Mouse (Mus musculus): ENCODE data around the gene Sumo1. TPM values are rescaled to one million over a fixed set of nuclear protein-coding genes. Genes with fewer than 3 reads are reported as not detected.
"Not testable (repeated sequence)": the region's sequence is repeated elsewhere in the genome, so short reads cannot be mapped to it uniquely, and the experiment has no call there.

Sumo1 gene
- polyA plus RNA-seq, 1 experiment from 2014 or later = 305 TPM

DNA sequence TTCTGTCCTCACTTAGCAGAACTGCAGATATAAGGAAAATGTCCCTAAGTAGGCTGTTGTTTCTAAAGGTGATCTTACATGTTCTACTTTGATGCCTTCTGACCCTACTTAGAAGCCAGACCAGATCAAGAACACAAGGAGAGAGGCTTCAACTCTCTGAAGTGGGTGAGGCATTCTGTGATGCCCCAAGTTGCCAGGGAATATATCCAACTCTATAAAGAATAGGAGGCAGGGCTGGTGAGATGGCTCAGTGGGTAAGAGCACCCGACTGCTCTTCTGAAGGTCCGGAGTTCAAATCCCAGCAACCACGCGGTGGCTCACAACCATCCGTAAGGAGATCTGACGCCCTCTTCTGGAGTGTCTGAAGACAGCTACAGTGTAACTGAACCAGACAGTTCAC, 40.3 kb downstream of the Sumo1 start:
- not testable (repeated sequence) for H3K36me3 ChIP-seq; H3K9ac ChIP-seq; H3K9me3 ChIP-seq; H3K27ac ChIP-seq; H3K4me2 ChIP-seq; H3K4me3 ChIP-seq (replicated peaks); H3K27me3 ChIP-seq (replicated peaks); H3K4me1 ChIP-seq; ATAC-seq (ENCODE audit: insufficient read depth, low FRiP score, low read depth)
- WGBS = 90% methylated on average over 6 of the region's 6 CpGs

DNA sequence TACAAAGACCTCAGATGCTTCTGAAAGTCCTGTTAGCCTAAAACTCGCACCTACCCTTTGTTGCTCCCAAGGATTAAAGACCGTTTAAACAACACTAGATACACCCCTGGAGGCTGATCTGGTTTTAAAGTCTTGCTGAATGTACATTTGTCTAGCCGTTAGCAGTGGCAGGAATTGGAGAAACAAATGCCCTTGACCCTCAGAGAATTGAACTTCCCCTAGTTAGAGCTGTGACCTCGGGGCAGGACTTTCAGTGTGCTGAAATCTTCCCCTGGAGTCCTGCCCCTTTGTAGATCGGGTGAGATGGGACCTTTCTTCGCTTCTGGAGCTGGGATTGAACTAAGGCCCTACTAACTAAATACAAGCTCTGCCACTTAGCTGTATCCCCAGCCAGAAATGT, 41.4 kb downstream of the Sumo1 start:
- no peak overlapping the region for H3K9ac ChIP-seq
- no peak overlapping the region for H3K4me2 ChIP-seq
- no peaks in the 10 kb centered on the region for H3K4me1 ChIP-seq
- H3K36me3 ChIP-seq = no peaks in the 10 kb centered on the region
- no peak overlapping the region for H3K27ac ChIP-seq
- no peak overlapping the region for H3K4me3 ChIP-seq (replicated peaks)
- no peak for ATAC-seq (ENCODE audit: insufficient read depth, low FRiP score, low read depth)
- H3K9me3 ChIP-seq = no peaks in the 10 kb centered on the region
- 37% methylated on average over 6 of the region's 6 CpGs for WGBS
- H3K27me3 ChIP-seq (replicated peaks) = no peaks in the 10 kb centered on the region

DNA sequence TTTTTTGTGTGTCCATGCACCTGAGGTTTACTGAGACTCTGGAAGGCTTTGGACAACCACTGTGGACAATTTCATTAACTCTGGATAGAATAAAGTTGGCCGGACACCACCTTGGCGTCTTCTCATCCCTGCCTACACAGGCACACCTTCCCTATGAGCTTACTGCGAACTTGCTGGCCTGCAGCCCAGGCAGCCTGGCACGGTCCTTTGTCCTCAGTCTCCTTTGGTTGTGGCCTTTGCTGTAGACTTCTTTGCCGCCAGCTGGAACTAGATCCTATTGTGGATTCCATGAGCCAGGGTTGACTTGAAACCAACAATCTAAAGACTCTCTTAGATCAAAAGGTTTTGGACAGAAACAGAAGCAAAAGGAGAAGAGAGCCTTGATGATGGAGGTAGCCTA, 45.2 kb downstream of the Sumo1 start:
- WGBS = 80% methylated on average over 5 of the region's 5 CpGs
- H3K9ac ChIP-seq = no peak overlapping the region

DNA sequence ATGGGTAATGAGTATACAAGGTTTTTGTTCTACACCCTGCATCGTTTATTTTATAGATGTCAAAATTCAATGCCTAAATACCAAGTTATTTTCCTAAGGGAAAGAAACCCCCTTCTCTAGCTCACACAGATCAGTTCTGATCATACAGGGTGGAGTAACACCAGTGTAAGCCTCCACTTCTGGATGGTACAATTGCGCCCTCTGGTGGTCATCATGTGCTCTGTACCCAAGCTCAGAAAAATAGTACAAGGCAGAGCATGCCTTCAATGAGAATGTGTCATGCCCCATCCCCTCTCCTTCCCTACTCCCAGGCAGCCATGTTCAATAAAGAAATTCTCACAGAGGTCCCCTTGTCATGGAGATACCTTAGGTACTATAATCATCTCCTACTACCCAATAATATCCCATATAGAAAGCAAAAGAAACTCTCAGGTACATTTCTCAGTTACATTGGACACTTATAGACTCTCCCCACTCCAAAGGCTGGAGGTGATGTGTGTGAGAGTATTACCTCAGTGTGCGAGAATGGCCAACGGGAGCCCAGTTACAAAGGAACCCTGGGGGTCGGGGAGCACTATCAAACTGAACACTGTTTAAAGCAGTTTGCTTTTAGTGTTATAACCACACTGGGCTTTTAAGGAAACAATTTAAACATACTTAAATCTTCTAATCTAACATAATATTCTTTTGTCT, 47.2 kb downstream of the Sumo1 start:
- 24% methylated on average over 5 of the region's 5 CpGs for WGBS
- Histone ChIP-seq H3K27ac (no peak overlapping the region), H3K4me2 (no peak overlapping the region), H3K9me3 (no peaks in the 10 kb centered on the region), H3K4me1 (no peaks in the 10 kb centered on the region), H3K4me3 (replicated peaks) (no peak overlapping the region), H3K27me3 (replicated peaks) (no peaks in the 10 kb centered on the region), H3K36me3 (no peaks in the 10 kb centered on the region), H3K9ac (no peak overlapping the region)
- peak; percentile 58; the same call in 1 of the 2 replicates for ATAC-seq (ENCODE audit: insufficient read depth, low FRiP score, low read depth)

More for the DNA sequence above, 45.2 kb downstream of the Sumo1 start:
- Histone ChIP-seq H3K4me1 (no peaks in the 10 kb centered on the region), H3K9me3 (no peaks in the 10 kb centered on the region), H3K36me3 (no peaks in the 10 kb centered on the region), H3K27me3 (replicated peaks) (no peaks in the 10 kb centered on the region), H3K27ac (no peak overlapping the region), H3K4me2 (no peak overlapping the region), H3K4me3 (replicated peaks) (no peak overlapping the region)
- ATAC-seq (ENCODE audit: insufficient read depth, low FRiP score, low read depth) = no peak

DNA sequence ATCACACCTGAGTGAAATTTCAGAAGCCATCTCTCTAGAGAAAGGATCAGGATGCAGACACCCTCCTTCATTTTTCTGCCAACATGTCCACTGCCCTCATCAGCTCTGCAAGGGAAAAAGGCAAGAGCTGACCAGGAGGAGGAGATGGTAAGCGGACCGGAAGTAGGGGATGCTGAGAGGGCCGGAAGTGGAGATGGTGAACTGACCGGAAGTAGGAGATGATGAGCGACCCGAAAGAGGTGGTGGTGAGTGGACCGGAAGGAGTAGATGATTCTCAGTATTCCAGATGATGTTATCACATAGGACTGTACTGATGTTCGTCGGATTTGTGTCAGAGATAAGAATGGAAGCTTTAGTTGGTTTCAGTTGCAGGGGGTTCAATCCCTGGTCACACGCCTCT, 51.4 kb downstream of the Sumo1 start:
- ATAC-seq (ENCODE audit: insufficient read depth, low FRiP score, low read depth) = no peak
- Histone ChIP-seq H3K9ac (no peak overlapping the region), H3K9me3 (no peaks in the 10 kb centered on the region), H3K4me1 (no peaks in the 10 kb centered on the region), H3K4me3 (replicated peaks) (no peak overlapping the region), H3K4me2 (no peak overlapping the region), H3K36me3 (no peaks in the 10 kb centered on the region), H3K27me3 (replicated peaks) (no peaks in the 10 kb centered on the region), H3K27ac (no peak overlapping the region)
- WGBS = 85% methylated on average over 10 of the region's 10 CpGs

DNA sequence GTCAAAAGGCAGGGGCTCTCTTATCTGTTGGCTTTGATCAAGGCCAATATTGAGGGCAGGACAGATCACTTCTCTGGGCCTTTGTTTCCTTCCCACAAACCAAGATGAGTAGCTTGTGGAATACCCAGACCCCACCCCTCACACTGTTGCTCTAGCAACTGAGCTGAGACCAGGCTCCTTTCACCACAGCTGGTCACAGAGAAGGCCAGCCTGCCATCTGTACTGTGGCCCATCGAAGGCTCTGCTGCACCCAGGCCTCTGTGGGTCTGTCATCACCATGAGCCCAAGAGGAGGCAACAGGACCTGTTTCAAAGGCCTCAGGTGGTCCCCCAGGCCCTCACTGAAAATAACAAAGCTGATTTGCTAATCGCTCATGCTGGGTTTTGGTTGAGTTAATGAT, 55.6 kb downstream of the Sumo1 start:
- ATAC-seq (ENCODE audit: insufficient read depth, low FRiP score, low read depth) = no peak
- H3K9me3 ChIP-seq = no peaks in the 10 kb centered on the region
- no peak overlapping the region for H3K9ac ChIP-seq
- H3K4me1 ChIP-seq = no peaks in the 10 kb centered on the region
- no peak overlapping the region for H3K4me2 ChIP-seq
- H3K36me3 ChIP-seq = no peaks in the 10 kb centered on the region
- no peak overlapping the region for H3K27ac ChIP-seq
- H3K4me3 ChIP-seq (replicated peaks) = no peak overlapping the region
- H3K27me3 ChIP-seq (replicated peaks) = no peaks in the 10 kb centered on the region
- 82% methylated on average over 2 of the region's 2 CpGs for WGBS

DNA sequence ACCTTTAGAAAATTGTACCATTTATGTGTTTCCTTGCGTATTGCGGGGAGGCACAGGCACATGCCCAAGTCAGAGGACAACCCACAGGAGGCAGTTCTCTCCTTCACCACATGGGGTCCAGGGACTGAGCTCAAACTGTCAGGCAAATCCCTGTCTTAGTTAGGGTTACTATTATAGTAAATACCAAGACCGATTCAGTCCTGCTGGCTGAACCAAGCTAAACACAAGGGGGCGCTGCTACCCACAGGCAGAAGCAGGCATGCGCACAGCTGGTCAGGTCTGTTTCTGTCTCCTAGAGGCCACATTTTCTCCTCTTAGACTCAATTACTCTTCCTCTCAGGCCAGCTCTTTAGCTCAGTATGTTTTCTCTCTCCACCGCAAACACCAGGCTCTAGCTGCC, 56.8 kb downstream of the Sumo1 start:
- Histone ChIP-seq H3K36me3 (no peaks in the 10 kb centered on the region), H3K9ac (no peak overlapping the region), H3K4me1 (no peaks in the 10 kb centered on the region), H3K4me3 (replicated peaks) (no peak overlapping the region), H3K27ac (no peak overlapping the region), H3K9me3 (no peaks in the 10 kb centered on the region), H3K4me2 (no peak overlapping the region), H3K27me3 (replicated peaks) (no peaks in the 10 kb centered on the region)
- 46% methylated on average over 6 of the region's 6 CpGs for WGBS
- no peak for ATAC-seq (ENCODE audit: insufficient read depth, low FRiP score, low read depth)

DNA sequence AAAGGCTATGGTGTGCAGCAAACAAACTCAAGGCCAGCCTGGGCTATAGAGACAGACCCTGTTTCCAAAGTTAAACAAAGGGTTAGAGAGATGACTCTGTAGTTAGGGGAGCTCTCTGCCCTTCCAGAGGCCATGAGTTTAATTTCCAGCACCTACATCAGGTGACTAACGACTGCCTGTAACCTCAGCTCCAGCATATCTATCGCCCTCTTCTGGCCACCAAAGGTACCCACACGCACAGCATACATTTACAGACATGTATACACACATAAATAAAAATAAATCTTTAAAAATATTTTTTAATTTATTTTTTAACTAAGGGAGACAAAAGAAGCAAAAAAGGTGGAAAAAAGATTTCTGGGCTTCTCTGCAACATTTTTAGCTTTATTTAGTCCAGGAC, 59.7 kb downstream of the Sumo1 start:
- 92% methylated on average over 3 of the region's 3 CpGs for WGBS
- no peaks in the 10 kb centered on the region for H3K4me1 ChIP-seq
- no peak for ATAC-seq (ENCODE audit: insufficient read depth, low FRiP score, low read depth)

DNA sequence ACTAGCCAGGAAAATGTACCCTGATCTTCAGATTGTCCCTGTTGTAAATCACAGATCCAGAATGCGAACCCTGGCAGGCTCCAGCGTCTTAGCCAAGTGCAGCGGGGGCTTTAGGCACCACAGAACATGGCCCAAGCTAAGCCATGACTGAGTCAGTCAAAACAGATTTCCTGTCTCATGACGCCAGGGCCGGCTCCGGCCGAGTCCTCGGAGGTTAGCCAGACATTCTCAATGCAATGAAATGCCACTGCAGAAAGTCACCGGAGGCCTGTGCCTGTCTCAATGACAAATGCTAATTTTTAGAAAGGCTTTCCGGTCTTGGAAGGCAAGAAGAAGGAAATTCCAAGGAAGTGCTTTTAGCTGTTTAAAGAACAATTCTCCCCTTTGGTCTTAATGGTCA, 60.7 kb downstream of the Sumo1 start:
- 42% methylated on average over 10 of the region's 10 CpGs for WGBS
- no peak overlapping the region for H3K4me2 ChIP-seq
- H3K27ac ChIP-seq = no peak overlapping the region
- no peak overlapping the region for H3K4me3 ChIP-seq (replicated peaks)
- H3K36me3 ChIP-seq = no peaks in the 10 kb centered on the region
- H3K4me1 ChIP-seq = no peaks in the 10 kb centered on the region
- ATAC-seq (ENCODE audit: insufficient read depth, low FRiP score, low read depth) = peak; percentile 23; the same call in 1 of the 2 replicates
- H3K9ac ChIP-seq = no peak overlapping the region
- no peaks in the 10 kb centered on the region for H3K27me3 ChIP-seq (replicated peaks)
- H3K9me3 ChIP-seq = no peaks in the 10 kb centered on the region

More for the DNA sequence above, 59.7 kb downstream of the Sumo1 start:
- H3K4me2 ChIP-seq = no peak overlapping the region
- no peaks in the 10 kb centered on the region for H3K27me3 ChIP-seq (replicated peaks)
- H3K4me3 ChIP-seq (replicated peaks) = no peak overlapping the region
- no peak overlapping the region for H3K27ac ChIP-seq
- H3K36me3 ChIP-seq = no peaks in the 10 kb centered on the region
- H3K9me3 ChIP-seq = no peaks in the 10 kb centered on the region
- no peak overlapping the region for H3K9ac ChIP-seq

DNA sequence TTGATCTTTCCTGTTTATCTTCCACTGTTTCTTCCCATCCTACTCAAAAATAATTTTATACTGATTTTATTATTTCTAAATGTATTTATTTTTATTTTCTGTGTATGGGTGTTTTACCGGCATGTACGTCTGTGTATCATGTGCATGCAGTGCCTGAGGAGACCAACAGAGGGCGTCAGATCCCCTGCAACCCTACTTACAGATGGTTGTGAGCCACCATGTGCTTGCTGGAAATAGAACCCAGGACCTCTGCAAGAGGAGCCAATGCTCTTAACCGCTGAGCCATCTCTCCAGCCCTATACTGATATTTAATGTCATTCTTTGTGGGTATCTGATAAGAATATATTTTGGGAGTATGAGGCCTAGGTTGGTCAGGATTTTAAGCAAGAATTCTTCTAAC, 61.2 kb downstream of the Sumo1 start:
- H3K9ac ChIP-seq = no peak overlapping the region
- H3K4me1 ChIP-seq = no peaks in the 10 kb centered on the region
- H3K4me3 ChIP-seq (replicated peaks) = no peak overlapping the region
- no peak overlapping the region for H3K27ac ChIP-seq
- 81% methylated on average over 4 of the region's 4 CpGs for WGBS
- no peak for ATAC-seq (ENCODE audit: insufficient read depth, low FRiP score, low read depth)
- H3K36me3 ChIP-seq = no peaks in the 10 kb centered on the region
- no peaks in the 10 kb centered on the region for H3K9me3 ChIP-seq
- no peaks in the 10 kb centered on the region for H3K27me3 ChIP-seq (replicated peaks)
- H3K4me2 ChIP-seq = no peak overlapping the region

DNA sequence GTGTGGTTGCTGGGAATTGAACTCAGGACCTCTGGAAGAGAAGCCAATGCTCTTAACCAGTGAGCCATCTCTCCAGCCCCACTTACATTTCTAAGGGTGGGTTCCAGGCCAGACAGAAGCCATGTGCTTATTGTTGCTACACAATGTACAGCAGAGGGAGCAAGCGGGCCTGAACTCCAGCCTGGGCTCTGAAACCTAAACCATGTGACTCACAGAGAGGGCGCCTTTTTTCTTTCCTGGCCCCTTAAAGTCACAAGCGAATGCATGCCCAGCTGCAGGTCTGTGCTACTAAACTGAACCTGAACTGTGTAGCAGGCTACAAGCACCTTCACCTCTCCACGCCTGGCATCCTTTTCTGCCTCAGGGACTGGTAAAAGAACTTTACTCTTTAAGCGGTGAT, 61.7 kb downstream of the Sumo1 start:
- no peak for ATAC-seq (ENCODE audit: insufficient read depth, low FRiP score, low read depth)
- Histone ChIP-seq H3K4me1 (no peaks in the 10 kb centered on the region), H3K4me3 (replicated peaks) (no peak overlapping the region), H3K27me3 (replicated peaks) (no peaks in the 10 kb centered on the region), H3K27ac (no peak overlapping the region), H3K36me3 (no peaks in the 10 kb centered on the region), H3K4me2 (no peak overlapping the region), H3K9me3 (no peaks in the 10 kb centered on the region), H3K9ac (no peak overlapping the region)
- WGBS = 70% methylated on average over 5 of the region's 5 CpGs

DNA sequence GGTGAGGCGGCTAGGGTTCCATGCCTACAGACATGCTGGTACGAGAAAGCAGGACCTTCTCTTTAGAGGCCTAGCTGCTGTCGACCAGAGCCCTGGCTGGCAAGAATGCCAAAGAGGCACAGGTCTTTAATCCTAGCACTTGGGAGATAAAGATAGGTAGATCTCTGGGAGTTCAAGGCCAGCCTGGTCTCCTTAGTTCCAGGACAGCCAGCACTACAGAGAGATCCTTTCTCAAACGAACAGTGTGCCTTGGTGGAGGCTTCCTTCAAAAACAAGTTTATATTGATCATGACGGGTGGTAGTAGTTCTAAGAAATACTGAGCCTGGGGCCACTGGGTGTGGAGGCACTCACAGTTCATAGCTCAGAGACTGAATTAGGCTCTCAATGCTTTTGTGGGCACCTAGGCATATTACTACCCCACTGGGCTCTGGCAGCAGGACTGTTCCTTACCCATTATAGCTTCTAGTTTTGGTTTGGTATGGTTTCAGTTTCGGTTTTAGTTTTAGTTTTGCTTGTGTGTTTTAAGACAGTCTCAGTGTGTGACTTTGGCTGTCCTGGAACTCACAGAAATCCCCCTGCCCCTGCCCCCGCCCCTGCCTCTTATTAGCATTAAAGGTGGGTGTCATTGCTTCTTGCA, 62.4 kb downstream of the Sumo1 start:
- no peak overlapping the region for H3K9ac ChIP-seq
- no peaks in the 10 kb centered on the region for H3K4me1 ChIP-seq
- no peaks in the 10 kb centered on the region for H3K27me3 ChIP-seq (replicated peaks)
- H3K9me3 ChIP-seq = no peaks in the 10 kb centered on the region
- H3K4me3 ChIP-seq (replicated peaks) = no peak overlapping the region
- H3K4me2 ChIP-seq = no peak overlapping the region
- H3K27ac ChIP-seq = no peak overlapping the region
- WGBS = 83% methylated on average over 7 of the region's 7 CpGs
- no peaks in the 10 kb centered on the region for H3K36me3 ChIP-seq
- ATAC-seq (ENCODE audit: insufficient read depth, low FRiP score, low read depth) = no peak
